Mouse (Mus musculus): ENCODE data around the gene Tekt3. TPM values are rescaled to one million over a fixed set of nuclear protein-coding genes. Genes with fewer than 3 reads are reported as not detected.
A peak's percentile ranks its signal among the peaks of the same experiment; 100 is the strongest.

Gene Tekt3
- polyA plus RNA-seq, 1 experiment from 2014 or later: not detected

DNA sequence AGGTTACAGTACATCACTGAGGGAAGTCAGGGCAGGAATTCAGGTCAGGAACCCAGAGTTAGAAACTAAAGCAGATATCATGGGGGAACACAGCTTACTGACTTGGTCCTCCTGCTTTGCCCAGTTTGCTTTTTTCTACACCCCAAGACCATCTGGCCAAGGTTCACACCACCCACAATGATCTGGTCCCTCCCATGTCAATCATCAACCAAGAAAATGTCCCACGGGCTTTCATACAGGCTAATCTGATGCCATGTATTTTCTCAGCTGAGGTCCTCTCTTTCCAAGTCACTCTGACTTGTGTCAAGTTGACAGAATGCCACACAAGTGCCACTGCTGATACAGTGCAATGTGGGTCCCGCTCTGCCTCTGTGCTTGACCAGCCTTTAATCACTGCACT lies 42.6 kb downstream of the Tekt3 start:
- 93% methylated on average over 2 of the region's 2 CpGs for WGBS
- Histone ChIP-seq H3K4me1 (replicated peaks) (no peaks in the 10 kb centered on the region), H3K9ac (replicated peaks) (no peak overlapping the region), H3K4me2 (no peak overlapping the region), H3K27ac (no peak overlapping the region), H3K36me3 (no peaks in the 10 kb centered on the region), H3K9me3 (no peaks in the 10 kb centered on the region), H3K27me3 (no peaks in the 10 kb centered on the region), H3K4me3 (replicated peaks) (no peak overlapping the region)
- no peak for ATAC-seq (ENCODE audit: insufficient number of reproducible peaks, insufficient read depth, low FRiP score, low TSS enrichment, low read depth)

DNA sequence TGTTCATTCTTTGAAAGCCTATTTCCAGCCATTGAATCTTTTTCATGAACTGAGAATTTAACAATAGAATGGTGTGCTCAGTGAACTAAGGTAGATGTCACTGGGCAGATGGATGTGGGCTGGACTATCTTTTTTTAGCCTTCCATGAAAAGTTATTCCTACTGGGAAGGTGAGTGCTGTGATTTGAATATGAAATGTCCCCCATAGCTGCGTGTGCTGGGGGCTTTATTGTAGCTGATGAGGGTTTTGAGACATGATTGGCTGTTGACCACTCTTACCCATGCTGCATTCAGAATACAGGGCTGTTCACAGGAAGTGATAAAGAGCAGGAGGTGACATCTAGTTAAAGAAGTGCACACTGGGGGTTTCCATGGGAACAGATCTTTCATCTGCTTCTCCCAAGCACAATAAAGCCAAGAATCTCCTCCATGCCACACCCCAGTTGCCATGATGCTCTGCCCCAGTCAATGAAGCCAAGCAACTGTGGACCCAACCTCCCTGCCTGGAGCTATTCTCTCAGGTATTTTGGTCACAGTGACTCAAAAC lies 47.8 kb downstream of the Tekt3 start:
- no peak for ATAC-seq (ENCODE audit: insufficient number of reproducible peaks, insufficient read depth, low FRiP score, low TSS enrichment, low read depth)
- Histone ChIP-seq H3K36me3 (no peaks in the 10 kb centered on the region), H3K4me1 (replicated peaks) (peaks cover 8% of the 10 kb centered on the region; the same call in 1 of the 2 replicates), H3K27ac (no peak overlapping the region), H3K4me3 (replicated peaks) (no peak overlapping the region), H3K27me3 (no peaks in the 10 kb centered on the region), H3K9me3 (no peaks in the 10 kb centered on the region), H3K9ac (replicated peaks) (no peak overlapping the region), H3K4me2 (no peak overlapping the region)
- 70% methylated on average over 1 of the region's 1 CpGs for WGBS

- Histone ChIP-seq H3K27me3 (no peaks in the 10 kb centered on the region), H3K9me3 (no peaks in the 10 kb centered on the region), H3K36me3 (no peaks in the 10 kb centered on the region), H3K4me1 (replicated peaks) (peaks cover 14% of the 10 kb centered on the region; the same call in 1 of the 2 replicates), H3K4me2 (no peak overlapping the region), H3K27ac (no peak overlapping the region), H3K4me3 (replicated peaks) (no peak overlapping the region), H3K9ac (replicated peaks) (no peak overlapping the region)
- ATAC-seq (ENCODE audit: insufficient number of reproducible peaks, insufficient read depth, low FRiP score, low TSS enrichment, low read depth): no peak
- WGBS: 86% methylated on average over 3 of the region's 3 CpGs
Measured at GRCm38 (mm10) chr11:63110329-63110728, 48.9 kb downstream of the Tekt3 start.

DNA sequence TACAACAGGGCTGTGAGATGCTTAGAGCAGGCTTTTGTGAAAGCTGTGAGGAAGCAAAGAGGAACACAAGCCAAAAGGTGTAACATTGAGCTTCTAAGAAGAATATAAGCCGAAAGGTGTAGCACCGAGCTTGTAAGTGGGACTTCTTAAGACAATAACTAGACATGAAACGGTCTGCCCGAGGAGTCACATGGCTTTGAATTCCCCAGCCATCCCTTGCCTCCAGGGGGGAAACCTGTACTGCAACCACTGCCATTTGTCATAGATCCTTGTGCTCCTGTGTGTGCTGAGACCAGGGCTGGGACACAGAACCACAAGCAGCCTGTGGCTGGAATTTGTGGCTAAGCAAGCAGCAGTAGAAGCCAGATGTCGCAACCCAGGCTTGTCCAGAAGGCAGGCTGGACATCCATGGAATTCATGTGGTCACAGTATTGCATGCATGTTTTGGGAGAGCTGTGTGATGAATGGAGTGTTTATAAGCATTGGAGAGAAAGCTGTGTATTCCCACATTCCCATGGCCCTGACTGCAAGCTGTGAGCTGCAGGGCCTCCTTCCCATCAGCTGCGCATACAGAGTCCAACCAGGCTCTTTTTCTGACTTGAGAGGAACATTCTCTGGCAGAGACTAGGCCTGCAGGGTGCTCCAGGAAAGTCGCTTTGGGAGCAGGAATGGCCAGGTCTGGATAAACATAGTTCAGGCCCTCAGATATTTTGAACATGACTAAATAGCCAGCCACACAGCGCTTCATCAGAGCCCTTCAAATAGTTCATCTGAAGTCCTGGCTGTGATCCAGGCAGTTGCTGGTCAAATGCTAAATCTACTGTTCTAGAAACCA lies 53.6 kb downstream of the Tekt3 start:
- Histone ChIP-seq H3K9ac (replicated peaks) (no peak overlapping the region), H3K4me3 (replicated peaks) (no peak overlapping the region), H3K9me3 (no peaks in the 10 kb centered on the region), H3K27ac (peak overlapping the region; percentile 66), H3K27me3 (no peaks in the 10 kb centered on the region), H3K4me2 (no peak overlapping the region), H3K4me1 (replicated peaks) (peaks cover 11% of the 10 kb centered on the region; the same call in 1 of the 2 replicates), H3K36me3 (no peaks in the 10 kb centered on the region)
- no peak for ATAC-seq (ENCODE audit: insufficient number of reproducible peaks, insufficient read depth, low FRiP score, low TSS enrichment, low read depth)
- 83% methylated on average over 8 of the region's 8 CpGs for WGBS

- no peak for ATAC-seq (ENCODE audit: insufficient number of reproducible peaks, insufficient read depth, low FRiP score, low TSS enrichment, low read depth)
- 73% methylated on average over 5 of the region's 5 CpGs for WGBS
Measured at GRCm38 (mm10) chr11:63116652-63117051, 55.2 kb downstream of the Tekt3 start.

GRCm38 (mm10) chr11:63117266-63117665 lies 55.8 kb downstream of the Tekt3 start:
- no peaks in the 10 kb centered on the region for H3K36me3 ChIP-seq
- WGBS: 86% methylated on average over 1 of the region's 1 CpGs
- no peak overlapping the region for H3K4me3 ChIP-seq (replicated peaks)
- H3K27me3 ChIP-seq: no peaks in the 10 kb centered on the region
- H3K4me1 ChIP-seq (replicated peaks): peaks cover 14% of the 10 kb centered on the region
- H3K9ac ChIP-seq (replicated peaks): no peak overlapping the region
- H3K9me3 ChIP-seq: no peaks in the 10 kb centered on the region
- no peak overlapping the region for H3K4me2 ChIP-seq
- H3K27ac ChIP-seq: no peak overlapping the region
- ATAC-seq (ENCODE audit: insufficient number of reproducible peaks, insufficient read depth, low FRiP score, low TSS enrichment, low read depth): no peak

More at GRCm38 (mm10) chr11:63116652-63117051, 55.2 kb downstream of the Tekt3 start:
- peaks cover 10% of the 10 kb centered on the region; the same call in 1 of the 2 replicates for H3K4me1 ChIP-seq (replicated peaks)
- no peak overlapping the region for H3K4me3 ChIP-seq (replicated peaks)
- no peaks in the 10 kb centered on the region for H3K36me3 ChIP-seq
- H3K27me3 ChIP-seq: no peaks in the 10 kb centered on the region
- H3K9ac ChIP-seq (replicated peaks): no peak overlapping the region
- no peak overlapping the region for H3K4me2 ChIP-seq
- no peaks in the 10 kb centered on the region for H3K9me3 ChIP-seq
- H3K27ac ChIP-seq: no peak overlapping the region

- Histone ChIP-seq H3K27me3 (no peaks in the 10 kb centered on the region), H3K4me1 (replicated peaks) (peaks cover 27% of the 10 kb centered on the region), H3K9ac (replicated peaks) (no peak overlapping the region), H3K27ac (no peak overlapping the region), H3K4me2 (no peak overlapping the region), H3K9me3 (no peaks in the 10 kb centered on the region), H3K4me3 (replicated peaks) (no peak overlapping the region), H3K36me3 (no peaks in the 10 kb centered on the region)
- 88% methylated on average over 7 of the region's 7 CpGs for WGBS
- no peak for ATAC-seq (ENCODE audit: insufficient number of reproducible peaks, insufficient read depth, low FRiP score, low TSS enrichment, low read depth)
Measured at GRCm38 (mm10) chr11:63119791-63120190, 58.3 kb downstream of the Tekt3 start.

DNA sequence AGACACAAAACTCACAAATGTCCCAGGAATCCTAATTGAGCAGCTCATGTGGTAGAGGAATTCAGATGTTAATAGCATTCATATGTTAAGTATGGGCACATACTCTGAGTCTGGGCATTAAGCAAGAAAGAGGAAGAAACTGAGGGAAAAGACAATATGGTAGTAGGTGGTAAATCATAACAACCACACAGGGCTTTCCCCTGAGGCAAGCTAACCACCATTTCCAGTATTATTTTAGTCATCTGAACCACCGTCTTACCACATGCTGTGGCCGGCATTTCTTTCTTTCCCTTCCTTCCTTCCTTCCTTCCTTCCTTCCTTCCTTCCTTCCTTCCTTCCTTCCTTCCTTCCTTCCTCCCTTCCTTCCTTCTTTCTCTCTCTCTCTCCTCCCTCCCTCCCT lies 60.8 kb downstream of the Tekt3 start:
- H3K27me3 ChIP-seq: no peaks in the 10 kb centered on the region
- 65% methylated on average over 2 of the region's 2 CpGs for WGBS
- H3K4me1 ChIP-seq (replicated peaks): peaks cover 30% of the 10 kb centered on the region
- H3K9me3 ChIP-seq: no peaks in the 10 kb centered on the region
- no peak for ATAC-seq (ENCODE audit: insufficient number of reproducible peaks, insufficient read depth, low FRiP score, low TSS enrichment, low read depth)
- H3K9ac ChIP-seq (replicated peaks): no peak overlapping the region
- H3K36me3 ChIP-seq: no peaks in the 10 kb centered on the region
- no peak overlapping the region; the same call in 1 of the 2 replicates for H3K27ac ChIP-seq
- H3K4me3 ChIP-seq (replicated peaks): no peak overlapping the region
- no peak overlapping the region for H3K4me2 ChIP-seq

DNA sequence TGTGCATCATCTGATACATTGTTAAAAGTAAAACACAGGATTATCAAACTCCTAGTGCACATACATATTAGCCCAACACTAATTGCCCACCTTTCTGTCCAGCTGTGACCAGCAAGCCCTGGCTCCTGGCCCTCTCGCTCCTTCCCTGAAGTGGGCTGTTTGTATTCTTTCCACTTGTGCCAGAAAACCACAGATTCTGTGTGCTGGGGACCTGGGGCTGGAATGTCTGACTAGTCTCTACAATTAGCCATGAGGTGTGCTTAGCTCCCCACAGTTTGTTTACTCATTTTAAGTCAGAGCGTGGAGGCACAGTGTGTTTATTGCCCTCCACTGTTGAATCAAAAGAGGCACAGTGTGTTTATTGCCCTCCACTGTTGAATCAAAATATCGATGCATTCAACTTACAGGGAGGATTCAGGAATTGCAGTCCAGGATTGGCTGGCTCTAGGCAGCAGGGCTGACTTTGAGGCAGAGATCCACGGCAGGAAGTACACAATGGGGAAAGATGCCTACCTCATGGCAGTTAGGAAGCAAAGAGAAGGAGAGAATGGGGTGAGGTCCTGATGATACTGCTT lies 61.4 kb downstream of the Tekt3 start:
- Histone ChIP-seq H3K4me2 (no peak overlapping the region), H3K9ac (replicated peaks) (no peak overlapping the region), H3K27ac (peak overlapping the region; percentile 71), H3K4me1 (replicated peaks) (peaks cover 30% of the 10 kb centered on the region), H3K27me3 (peaks cover 3% of the 10 kb centered on the region; the same call in 1 of the 2 replicates), H3K4me3 (replicated peaks) (no peak overlapping the region), H3K9me3 (no peaks in the 10 kb centered on the region), H3K36me3 (no peaks in the 10 kb centered on the region)
- no peak for ATAC-seq (ENCODE audit: insufficient number of reproducible peaks, insufficient read depth, low FRiP score, low TSS enrichment, low read depth)
- 43% methylated on average over 4 of the region's 4 CpGs for WGBS

DNA sequence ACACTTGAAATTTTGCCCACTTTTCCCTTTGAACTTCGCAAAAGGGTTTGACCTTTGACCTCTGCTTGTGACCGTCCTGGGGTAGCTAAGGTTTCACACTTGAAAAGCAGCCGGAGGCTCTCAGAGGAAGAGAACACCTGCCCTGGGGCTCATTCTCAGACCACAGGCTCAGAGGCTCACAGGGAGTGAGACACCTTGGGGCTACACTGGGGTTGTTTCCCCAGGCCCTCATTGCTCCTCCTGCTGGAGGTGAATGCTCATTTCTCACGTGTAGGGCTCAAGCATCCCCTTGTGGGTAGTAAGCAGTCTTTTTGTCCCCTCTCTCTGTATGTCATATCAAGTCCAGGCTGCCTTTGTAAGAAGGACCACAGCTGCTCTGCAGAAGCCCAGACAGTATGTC lies 62.9 kb downstream of the Tekt3 start:
- 4% methylated on average over 4 of the region's 4 CpGs for WGBS

DNA sequence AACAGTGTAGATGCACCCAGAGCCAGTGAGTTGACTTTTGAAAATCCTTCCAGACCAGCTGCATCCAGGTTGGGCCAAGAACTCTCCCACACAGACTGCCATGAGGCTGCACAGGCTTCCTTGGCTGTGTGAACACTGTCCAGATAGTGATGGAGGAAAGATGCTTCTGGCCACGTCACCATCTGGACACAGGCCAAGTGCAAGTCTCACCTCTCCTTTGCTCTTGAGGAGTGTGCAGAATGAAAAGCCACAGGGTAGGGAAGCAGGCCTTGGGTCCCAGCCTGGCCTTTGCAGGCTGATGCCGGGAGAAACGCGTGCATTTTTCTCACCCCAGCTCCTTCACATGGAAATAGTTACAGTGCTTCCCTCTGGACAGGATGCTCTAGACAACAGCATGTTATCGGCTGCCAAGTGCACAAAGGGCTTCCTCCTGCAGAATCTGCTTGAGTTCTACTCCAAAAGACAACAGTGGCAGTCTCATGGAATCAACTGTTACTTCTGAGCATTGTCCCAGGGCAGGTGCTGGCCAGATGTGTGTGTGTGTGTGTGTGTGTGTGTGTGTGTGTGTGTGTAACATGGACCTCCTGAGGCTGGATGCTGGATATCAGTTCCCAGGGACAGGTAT lies 64.5 kb downstream of the Tekt3 start:
- H3K36me3 ChIP-seq: no peaks in the 10 kb centered on the region
- no peak overlapping the region for H3K27ac ChIP-seq
- no peak overlapping the region for H3K4me3 ChIP-seq (replicated peaks)
- no peak overlapping the region for H3K9ac ChIP-seq (replicated peaks)
- ATAC-seq (ENCODE audit: insufficient number of reproducible peaks, insufficient read depth, low FRiP score, low TSS enrichment, low read depth): no peak
- H3K4me1 ChIP-seq (replicated peaks): peaks cover 47% of the 10 kb centered on the region
- H3K27me3 ChIP-seq: peaks cover 29% of the 10 kb centered on the region
- H3K4me2 ChIP-seq: no peak overlapping the region
- no peaks in the 10 kb centered on the region for H3K9me3 ChIP-seq
- WGBS: 45% methylated on average over 5 of the region's 5 CpGs

More for the DNA sequence above, 62.9 kb downstream of the Tekt3 start:
- Histone ChIP-seq H3K4me3 (replicated peaks) (no peak overlapping the region), H3K27ac (peak overlapping the region; percentile 26), H3K9ac (replicated peaks) (0 out of 2 replicates have a peak overlapping the region, but pooled peaks have one; percentile 2), H3K4me2 (no peak overlapping the region), H3K9me3 (no peaks in the 10 kb centered on the region), H3K4me1 (replicated peaks) (peaks cover 32% of the 10 kb centered on the region), H3K36me3 (no peaks in the 10 kb centered on the region), H3K27me3 (peaks cover 13% of the 10 kb centered on the region)
- no peak for ATAC-seq (ENCODE audit: insufficient number of reproducible peaks, insufficient read depth, low FRiP score, low TSS enrichment, low read depth)
